Mouse (Mus musculus) bone marrow macrophage, adult 2 months (primary cell): ENCODE measurements around the gene Tenm4.

Experiments used
- CTCF ChIP-seq: IDR thresholded peaks from 2 replicates; pipeline ENCODE4 v1.5.1; 2012; ENCODE audit warnings: low read depth, mild to moderate bottlenecking, low read length, moderate library complexity
- POLR2A ChIP-seq: IDR thresholded peaks from 2 replicates; pipeline ENCODE4 v1.6.1; 2012; ENCODE audit warnings: mild to moderate bottlenecking, low read depth, low read length, borderline replicate concordance

- TF ChIP-seq CTCF, result no peak
- no peak for TF ChIP-seq POLR2A
Measured at GRCm38 (mm10) chr7:96336376-96336775, 165.3 kb downstream of the Tenm4 start.
